Mouse (Mus musculus) liver, embryonic 11.5 days (tissue): ENCODE data around the gene Begain. TPM values are rescaled to one million over a fixed set of nuclear protein-coding genes. Genes with fewer than 3 reads are reported as not detected.

ENCODE experiments used
- ATAC-seq: fragments of 200-750 bp; cut with Nextera tagmentation; replicated peaks from 2 replicates; pipeline ENCODE4 v1.8.0; 2017; ENCODE audit warnings: moderate number of reproducible peaks, mild to moderate bottlenecking, moderate TSS enrichment, moderate library complexity; ENCODE audit not compliant: low FRiP score
- DNase-seq: peaks from one replicate; pipeline ENCODE4 v3.0.0-alpha.2; 2017; ENCODE audit warnings: low spot score
- H3K27ac ChIP-seq: fragments of 300-500 bp; sonication (generic); 2 replicates; pipeline ENCODE4 v1.5.1; 2014; ENCODE audit warnings: mild to moderate bottlenecking, low read depth, low read length, control low read depth
- H3K27me3 ChIP-seq: fragments of 300-500 bp; sonication (generic); replicated peaks from 2 replicates; pipeline ENCODE4 v1.6.1; 2014; ENCODE audit warnings: low read length, mixed read lengths; ENCODE audit not compliant: control insufficient read depth, insufficient read depth
- H3K36me3 ChIP-seq: fragments of 300-500 bp; sonication (generic); 2 replicates; pipeline ENCODE4 v1.6.1; 2014; ENCODE audit warnings: mild to moderate bottlenecking, low read length, moderate library complexity, mixed read lengths; ENCODE audit not compliant: control insufficient read depth, insufficient read depth
- H3K4me1 ChIP-seq: fragments of 300-500 bp; sonication (generic); replicated peaks from 2 replicates; pipeline ENCODE4 v1.6.1; 2014; ENCODE audit warnings: low read length, mixed read lengths; ENCODE audit not compliant: control insufficient read depth, insufficient read depth
- H3K4me2 ChIP-seq: fragments of 300-500 bp; sonication (generic); 2 replicates; pipeline ENCODE4 v1.6.1; 2014; ENCODE audit warnings: mild to moderate bottlenecking, control low read depth, moderate library complexity
- H3K4me3 ChIP-seq: fragments of 300-500 bp; sonication (generic); 2 replicates; pipeline ENCODE4 v1.5.1; 2014; ENCODE audit warnings: low read depth, low read length, control low read depth
- H3K9ac ChIP-seq: fragments of 300-500 bp; sonication (generic); 2 replicates; pipeline ENCODE4 v1.6.1; 2014; ENCODE audit warnings: low read depth, low read length, control low read depth
- H3K9me3 ChIP-seq: fragments of 300-500 bp; sonication (generic); 2 replicates; pipeline ENCODE4 v1.6.1; 2016; ENCODE audit warnings: low read length, inconsistent platforms, mixed read lengths; ENCODE audit not compliant: control insufficient read depth
- WGBS: fragments of 180-500 bp; shearing (Covaris S2); extraction: QIAGEN DNeasy Blood & Tissue Kit; methylation state at CpG from one replicate; pipeline ENCODE4 v1.1.7; 2014; 5-methylcytosine and 5-hydroxymethylcytosine counted together
- polyA plus RNA-seq: library from polyadenylated mRNA; unstranded; fragments of >200 nt; fragmentation: Nextera tagmentation; extraction: Ambion mirVana; gene quantifications from 2 replicates; pipeline ENCODE4 v1.2.1, GENCODE M21; 2014

Begain gene
- polyA plus RNA-seq, result 2.2 and 3.2 TPM in 2 replicates

DNA sequence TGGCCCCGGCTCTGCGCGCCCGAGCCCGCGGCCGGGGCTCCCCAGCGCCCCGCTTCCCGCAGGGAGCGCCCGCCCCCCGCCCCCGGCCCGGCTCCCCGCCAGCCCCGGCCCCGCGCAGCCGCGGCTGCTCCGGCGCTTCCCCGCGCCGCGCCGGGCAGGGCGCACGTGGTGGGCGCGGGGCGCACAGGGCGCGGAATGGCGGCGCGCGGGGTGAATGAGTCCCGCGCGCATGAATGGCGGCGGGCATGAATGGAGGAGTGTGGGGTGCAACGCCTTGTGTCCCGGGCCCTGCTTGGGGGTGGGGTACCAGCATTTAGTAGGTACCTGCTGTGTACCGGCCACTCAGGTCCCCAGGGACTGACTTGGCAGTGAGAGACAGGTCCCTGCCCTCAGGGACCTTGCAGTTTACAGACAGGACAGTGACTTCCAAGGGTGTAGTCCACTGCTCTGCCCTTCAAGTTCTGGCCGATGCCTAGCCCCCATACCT is at the start of gene Begain:
Gene Begain, minus strand, starts transcription at position 51 of the 487 bp plus-strand sequence.
- Histone ChIP-seq H3K9ac (peak within 1 kb of the TSS; percentile 66), H3K36me3 (no peaks in the 10 kb centered on the region), H3K27me3 (peaks cover 12% of the 10 kb centered on the region), H3K4me1 (no peaks in the 10 kb centered on the region), H3K4me3 (peak within 1 kb of the TSS; percentile 60), H3K27ac (no peak within 1 kb of the TSS; the same call in 1 of the 2 replicates), H3K4me2 (peak within 1 kb of the TSS; percentile 77), H3K9me3 (no peaks in the 10 kb centered on the region)
- ATAC-seq (peak; percentile 25), DNase-seq (no peak)
- 2% methylated on average over 29 of the region's 48 CpGs for WGBS

DNA sequence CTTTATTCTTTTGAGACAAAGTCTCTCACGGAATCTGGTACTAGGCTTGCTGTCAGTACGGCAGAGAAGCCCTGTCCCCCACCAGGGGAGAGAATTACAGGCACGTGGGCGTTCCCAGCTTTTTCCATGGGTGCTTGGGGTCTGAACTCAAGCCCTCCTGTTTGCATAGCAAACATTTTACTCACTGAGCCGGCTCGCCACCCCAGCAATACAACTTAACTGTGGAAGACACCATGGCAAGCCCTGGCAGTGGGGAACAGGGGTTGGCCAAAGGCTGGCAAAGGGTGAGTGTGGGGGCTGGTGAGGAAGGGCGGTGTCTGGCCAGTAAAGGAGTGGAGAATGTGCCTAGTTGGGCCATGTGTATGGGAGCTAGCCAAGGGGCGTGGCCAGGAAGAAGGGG is 47.7 kb upstream of the Begain start:
- H3K9ac ChIP-seq, result no peak overlapping the region
- no peak overlapping the region for H3K4me3 ChIP-seq
- H3K9me3 ChIP-seq, result no peaks in the 10 kb centered on the region
- WGBS, result 65% methylated on average over 8 of the region's 8 CpGs
- H3K36me3 ChIP-seq, result no peaks in the 10 kb centered on the region
- no peak overlapping the region for H3K4me2 ChIP-seq
- DNase-seq (no peak), ATAC-seq (no peak)
- H3K4me1 ChIP-seq, result no peaks in the 10 kb centered on the region
- H3K27ac ChIP-seq, result no peak overlapping the region
- no peaks in the 10 kb centered on the region for H3K27me3 ChIP-seq

DNA sequence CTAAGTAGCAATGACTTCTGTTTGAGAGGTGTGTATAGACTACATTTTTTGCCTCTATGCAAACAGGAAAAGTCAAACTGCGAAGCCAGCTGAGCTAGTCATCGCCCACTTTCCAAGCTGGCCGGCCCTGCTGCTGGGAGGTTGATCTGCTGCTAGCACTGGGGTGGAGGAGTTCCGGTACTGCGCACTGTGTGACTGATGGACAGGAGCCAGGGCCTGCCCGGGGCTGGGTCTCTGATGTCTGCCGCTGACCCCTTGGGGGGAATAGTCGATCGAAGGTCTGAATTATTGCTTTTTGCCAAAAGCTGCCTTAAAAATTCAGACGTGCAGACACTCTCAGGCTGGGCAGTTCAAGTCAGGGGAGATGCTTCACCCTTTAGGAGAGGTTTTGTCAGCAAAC is 47.1 kb upstream of the Begain start:
- WGBS, result 69% methylated on average over 10 of the region's 10 CpGs
- Histone ChIP-seq H3K9me3 (no peaks in the 10 kb centered on the region), H3K27ac (no peak overlapping the region), H3K4me1 (no peaks in the 10 kb centered on the region), H3K36me3 (no peaks in the 10 kb centered on the region), H3K27me3 (no peaks in the 10 kb centered on the region), H3K9ac (no peak overlapping the region), H3K4me2 (no peak overlapping the region), H3K4me3 (no peak overlapping the region)
- ATAC-seq (no peak), DNase-seq (no peak)

DNA sequence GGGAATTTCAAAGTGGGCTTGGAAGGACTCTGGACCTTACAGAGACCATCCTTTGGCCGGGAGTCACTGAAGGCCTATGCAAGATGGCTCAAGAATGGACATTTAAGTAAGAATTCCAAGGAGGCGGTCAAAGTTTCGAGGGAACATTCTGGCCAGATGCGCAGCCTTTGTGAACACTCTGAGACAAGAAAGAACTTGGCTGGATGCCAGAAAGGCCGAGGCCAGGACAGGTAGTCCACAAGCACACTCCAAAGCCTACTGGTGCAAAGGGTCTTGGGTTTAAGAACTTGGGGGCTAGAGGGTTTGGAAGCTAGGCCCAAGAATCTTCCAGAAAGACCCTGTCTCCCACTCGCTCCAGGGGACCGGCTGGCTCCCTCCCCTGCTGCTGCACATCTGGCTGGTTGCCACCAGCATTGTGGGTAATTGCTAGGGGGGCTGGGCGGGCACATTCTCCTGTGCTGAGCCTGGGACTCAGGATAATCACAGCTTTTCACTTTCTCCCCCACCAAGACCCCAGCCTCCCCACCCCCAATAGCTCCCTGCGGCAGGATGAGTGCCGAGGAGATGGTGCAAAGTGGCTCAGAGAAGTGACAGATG is 45.1 kb upstream of the Begain start:
- 69% methylated on average over 10 of the region's 10 CpGs for WGBS
- no peaks in the 10 kb centered on the region for H3K36me3 ChIP-seq
- no peaks in the 10 kb centered on the region for H3K4me1 ChIP-seq
- no peaks in the 10 kb centered on the region for H3K27me3 ChIP-seq
- no peak overlapping the region for H3K4me3 ChIP-seq
- DNase-seq (no peak), ATAC-seq (no peak)
- no peaks in the 10 kb centered on the region for H3K9me3 ChIP-seq
- no peak overlapping the region for H3K9ac ChIP-seq
- no peak overlapping the region for H3K27ac ChIP-seq
- no peak overlapping the region for H3K4me2 ChIP-seq

DNA sequence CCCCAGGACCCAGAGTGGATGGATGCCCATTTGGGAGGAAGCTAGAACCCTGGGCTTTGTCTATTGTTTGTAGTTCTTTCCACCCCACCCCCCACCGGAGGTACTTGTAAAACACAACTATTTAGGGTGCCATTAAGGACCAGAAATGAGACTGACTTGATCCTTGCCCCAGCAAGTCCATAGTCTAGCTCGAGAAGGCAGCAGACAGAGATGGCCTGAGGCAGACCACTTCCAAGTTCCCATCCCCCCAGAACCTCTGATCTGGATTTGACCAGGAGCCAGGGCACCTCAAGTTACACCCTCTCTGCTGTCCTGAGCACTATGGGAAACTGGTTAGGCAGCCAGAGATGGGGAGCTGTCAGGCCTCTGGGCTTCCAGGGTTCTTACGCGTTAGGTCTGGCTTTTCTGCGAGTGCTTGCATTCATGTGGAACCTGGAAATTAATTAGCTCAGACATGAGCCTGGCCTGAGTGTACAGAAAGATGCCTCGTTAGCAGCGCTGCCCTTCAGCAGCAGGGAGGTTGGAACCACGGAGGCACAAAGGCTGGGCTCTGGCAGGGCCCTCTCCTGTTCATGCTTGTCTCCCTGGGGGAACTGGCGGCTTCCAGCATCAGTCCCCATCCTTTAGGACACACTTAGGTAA is 44.5 kb upstream of the Begain start:
- H3K27ac ChIP-seq, result no peak overlapping the region
- no peaks in the 10 kb centered on the region for H3K27me3 ChIP-seq
- H3K9ac ChIP-seq, result no peak overlapping the region
- no peak overlapping the region for H3K4me3 ChIP-seq
- no peak for ATAC-seq
- H3K4me1 ChIP-seq, result no peaks in the 10 kb centered on the region
- WGBS, result 69% methylated on average over 9 of the region's 9 CpGs
- no peak for DNase-seq
- no peak overlapping the region for H3K4me2 ChIP-seq
- no peaks in the 10 kb centered on the region for H3K36me3 ChIP-seq
- H3K9me3 ChIP-seq, result no peaks in the 10 kb centered on the region

DNA sequence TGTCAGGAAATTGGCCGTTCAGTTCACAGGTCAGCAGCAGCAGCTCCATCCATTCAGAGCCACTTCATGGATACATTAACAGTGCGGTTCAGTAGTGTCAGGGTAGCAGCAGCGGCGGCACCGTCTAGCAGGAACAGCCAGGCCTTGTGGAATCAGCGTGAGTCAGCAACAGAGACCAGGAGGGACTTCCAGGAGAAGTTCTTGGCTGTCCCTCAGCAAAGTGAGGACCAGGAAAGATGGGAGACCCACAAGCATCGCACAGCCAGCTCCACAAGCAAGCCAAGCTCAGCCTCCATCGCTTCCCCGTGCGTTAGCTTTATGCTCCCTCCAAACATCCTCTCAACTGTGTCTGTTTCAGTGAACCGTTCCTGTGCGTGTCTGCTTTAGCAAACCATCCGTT is 40.9 kb upstream of the Begain start:
- no peaks in the 10 kb centered on the region for H3K36me3 ChIP-seq
- H3K4me3 ChIP-seq, result no peak overlapping the region
- 83% methylated on average over 13 of the region's 13 CpGs for WGBS
- no peak for DNase-seq
- no peaks in the 10 kb centered on the region for H3K9me3 ChIP-seq
- no peak overlapping the region for H3K27ac ChIP-seq
- ATAC-seq, result no peak
- H3K4me2 ChIP-seq, result no peak overlapping the region
- no peaks in the 10 kb centered on the region for H3K4me1 ChIP-seq
- no peak overlapping the region for H3K9ac ChIP-seq
- H3K27me3 ChIP-seq, result no peaks in the 10 kb centered on the region

DNA sequence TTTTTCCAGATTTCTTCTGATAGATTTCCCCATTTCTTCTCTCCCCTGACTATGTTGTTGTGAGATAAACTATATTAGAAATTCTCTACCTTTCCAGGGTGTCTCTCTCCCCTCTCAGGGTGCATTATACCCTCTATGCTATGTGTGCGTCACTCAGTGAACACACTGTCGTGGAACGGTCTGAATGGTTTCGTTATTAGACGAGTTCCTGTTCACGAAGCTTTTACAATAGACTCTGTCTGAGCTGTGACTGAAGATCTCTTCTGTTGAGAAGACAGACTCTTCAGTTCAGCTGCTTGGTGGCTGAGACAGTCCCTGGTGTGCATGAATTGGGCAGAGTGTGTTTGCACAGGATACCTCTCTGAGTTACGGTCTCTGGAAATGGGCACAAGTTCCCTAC is 32.4 kb upstream of the Begain start:
- Histone ChIP-seq H3K27me3 (no peaks in the 10 kb centered on the region), H3K27ac (no peak overlapping the region), H3K9ac (no peak overlapping the region), H3K36me3 (no peaks in the 10 kb centered on the region), H3K4me2 (no peak overlapping the region), H3K4me1 (no peaks in the 10 kb centered on the region), H3K4me3 (no peak overlapping the region), H3K9me3 (no peaks in the 10 kb centered on the region)
- peak; percentile 1 for DNase-seq
- no peak for ATAC-seq
- WGBS, result 88% methylated on average over 7 of the region's 7 CpGs

DNA sequence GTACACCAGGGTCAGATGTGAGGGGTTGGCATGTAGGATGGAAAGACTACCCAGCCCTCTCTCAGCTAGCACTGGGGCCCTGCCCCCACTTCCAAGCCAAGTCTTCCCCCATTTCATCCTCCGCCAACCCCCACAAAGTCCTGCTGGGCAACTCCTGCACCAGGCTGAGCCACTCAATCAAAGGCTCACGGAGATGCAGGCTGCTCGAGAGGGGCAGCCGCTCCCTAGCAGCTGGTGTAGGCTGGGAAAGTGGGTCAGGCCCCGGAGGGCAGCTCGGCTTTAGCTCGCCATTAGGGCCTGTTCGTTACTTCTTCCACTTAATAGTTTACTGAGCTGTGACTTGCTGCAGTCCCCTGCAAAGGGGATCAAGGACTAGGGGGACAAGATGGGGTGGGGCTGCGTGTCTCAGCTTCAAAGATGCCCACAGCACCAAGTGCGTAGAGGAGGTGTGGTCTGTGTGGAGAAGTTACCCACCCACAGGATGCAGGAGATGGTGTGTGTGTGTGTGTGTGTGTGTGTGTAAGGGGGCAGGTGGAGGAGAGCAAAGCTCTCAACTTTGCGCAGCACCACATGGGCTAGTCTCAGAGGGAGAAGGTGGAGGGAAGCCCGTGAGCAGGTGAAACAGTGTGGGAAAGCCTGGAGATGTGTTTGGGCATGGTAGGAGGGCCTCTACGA is 22.6 kb upstream of the Begain start:
- H3K36me3 ChIP-seq, result no peaks in the 10 kb centered on the region
- DNase-seq (no peak), ATAC-seq (no peak)
- WGBS, result 79% methylated on average over 13 of the region's 13 CpGs
- H3K4me2 ChIP-seq, result no peak overlapping the region
- H3K4me3 ChIP-seq, result no peak overlapping the region
- H3K9me3 ChIP-seq, result no peaks in the 10 kb centered on the region
- H3K9ac ChIP-seq, result no peak overlapping the region
- H3K27me3 ChIP-seq, result no peaks in the 10 kb centered on the region
- no peak overlapping the region for H3K27ac ChIP-seq
- no peaks in the 10 kb centered on the region for H3K4me1 ChIP-seq
